Mouse (Mus musculus) cerebellum, adult 18-20 months (tissue): ENCODE measurements at regions not wholly inside any gene's neighbourhood (a gene's known extent, or its start where the extent isn't known, plus 50 kb on each side); places are given as distances from the start of the nearest gene placed in this dataset.

Experiments
- DNase-seq, 2 experiments: peaks; one replicate each; pipeline ENCODE4 v3.0.0; 2021

DNA sequence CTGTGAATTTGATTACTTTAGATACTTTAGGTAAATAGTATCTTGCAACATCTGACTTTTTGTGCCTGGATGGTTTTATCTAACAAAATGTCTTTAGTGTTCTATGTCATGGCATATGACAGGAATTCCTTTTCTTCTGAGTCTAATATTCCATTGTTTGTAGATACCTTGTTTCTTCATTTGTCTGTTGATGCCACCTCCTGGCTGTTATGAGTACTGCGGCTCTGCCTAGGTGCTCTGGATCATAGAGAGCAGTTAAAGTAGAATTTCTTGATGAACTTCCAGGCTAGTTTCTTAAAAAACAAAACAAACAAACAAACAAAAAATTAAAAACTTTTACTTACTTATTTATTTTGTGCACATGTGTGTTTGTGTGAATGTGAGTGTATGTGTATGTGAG lies 83.6 kb upstream of the Kif2a start:
- DNase-seq = peak; percentile 21 to 34

DNA sequence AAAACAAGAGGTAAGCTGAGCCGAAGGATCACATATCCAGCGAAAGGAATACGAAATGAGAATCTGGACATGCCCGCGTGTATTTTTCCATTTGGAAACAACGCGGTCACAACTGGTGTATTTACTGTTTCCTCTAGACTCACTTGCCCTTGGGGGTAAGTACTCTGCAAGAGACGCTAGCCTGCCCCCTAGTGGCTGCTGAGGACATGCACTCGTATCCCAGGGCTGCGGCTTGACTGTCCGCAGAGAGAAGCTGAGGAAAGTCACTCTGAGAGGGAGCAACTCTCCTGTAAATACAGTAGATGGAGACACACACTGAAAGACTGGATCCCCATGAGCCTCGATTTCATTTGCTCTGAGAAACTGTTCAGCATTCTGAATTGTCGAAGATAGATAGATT lies 79.7 kb upstream of the Kif2a start:
- DNase-seq = peak; percentile 51 to 55

DNA sequence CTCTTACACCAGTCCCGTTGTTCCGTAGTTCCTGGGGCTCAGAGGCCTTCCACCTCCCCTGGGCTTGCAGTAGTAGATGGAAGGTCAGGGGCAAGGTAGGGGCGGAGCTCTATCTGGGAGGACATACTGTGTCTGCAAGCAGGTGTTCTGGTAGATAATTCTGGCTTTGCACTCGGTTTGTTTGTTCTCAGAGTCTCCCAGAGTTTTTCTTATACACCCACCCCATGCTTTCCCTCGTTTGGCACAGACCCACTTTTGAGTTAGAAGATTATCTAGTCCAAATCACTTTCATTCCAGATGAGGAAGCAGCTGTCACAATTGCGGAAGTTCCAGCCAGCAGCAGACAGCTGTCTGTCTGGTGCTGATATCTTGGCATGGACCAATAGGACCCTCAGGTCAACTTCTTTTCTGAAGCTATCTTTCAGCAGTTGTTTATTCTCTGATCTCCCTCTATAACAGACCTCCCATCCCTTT lies 79.0 kb upstream of the Kif2a start:
- DNase-seq = no peak

DNA sequence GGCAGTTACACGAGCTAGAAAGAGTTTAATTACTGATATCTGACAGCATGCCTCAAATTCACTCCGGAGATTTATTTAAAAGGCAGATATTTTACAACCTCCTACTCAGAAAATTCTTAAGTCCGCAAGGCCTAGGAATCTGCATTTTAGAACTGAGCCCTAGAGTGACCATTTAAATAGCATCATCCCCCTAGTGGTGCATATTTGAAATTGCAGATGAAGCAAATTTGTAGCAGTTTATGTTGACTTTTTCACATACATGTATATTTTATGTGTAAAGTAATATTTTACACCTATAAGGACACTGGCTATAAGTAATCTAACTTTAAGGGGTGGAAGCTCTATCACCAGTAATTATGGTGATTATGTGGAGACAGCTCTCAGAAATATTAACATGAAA lies 78.2 kb upstream of the Kif2a start:
- DNase-seq = no peak

DNA sequence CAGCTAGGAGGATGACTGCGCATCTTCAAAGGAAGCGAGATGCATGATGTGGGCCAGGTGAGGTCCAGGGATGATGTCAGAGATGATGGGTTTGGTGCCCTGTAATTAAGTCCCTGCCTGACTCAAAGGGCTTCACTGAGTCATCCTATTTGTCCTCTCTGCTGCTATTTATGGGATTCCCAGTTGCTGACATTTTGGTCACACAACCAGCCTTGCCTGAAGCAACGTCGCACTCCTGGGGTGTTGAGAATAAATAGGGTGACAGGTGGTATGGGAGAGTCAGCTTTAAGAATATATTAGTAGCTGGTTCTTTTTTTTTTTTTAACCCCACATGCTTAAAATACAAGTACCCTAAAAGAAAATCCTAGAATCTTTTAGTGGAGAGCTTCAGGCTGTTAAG lies 75.1 kb upstream of the Kif2a start:
- no peak for DNase-seq

DNA sequence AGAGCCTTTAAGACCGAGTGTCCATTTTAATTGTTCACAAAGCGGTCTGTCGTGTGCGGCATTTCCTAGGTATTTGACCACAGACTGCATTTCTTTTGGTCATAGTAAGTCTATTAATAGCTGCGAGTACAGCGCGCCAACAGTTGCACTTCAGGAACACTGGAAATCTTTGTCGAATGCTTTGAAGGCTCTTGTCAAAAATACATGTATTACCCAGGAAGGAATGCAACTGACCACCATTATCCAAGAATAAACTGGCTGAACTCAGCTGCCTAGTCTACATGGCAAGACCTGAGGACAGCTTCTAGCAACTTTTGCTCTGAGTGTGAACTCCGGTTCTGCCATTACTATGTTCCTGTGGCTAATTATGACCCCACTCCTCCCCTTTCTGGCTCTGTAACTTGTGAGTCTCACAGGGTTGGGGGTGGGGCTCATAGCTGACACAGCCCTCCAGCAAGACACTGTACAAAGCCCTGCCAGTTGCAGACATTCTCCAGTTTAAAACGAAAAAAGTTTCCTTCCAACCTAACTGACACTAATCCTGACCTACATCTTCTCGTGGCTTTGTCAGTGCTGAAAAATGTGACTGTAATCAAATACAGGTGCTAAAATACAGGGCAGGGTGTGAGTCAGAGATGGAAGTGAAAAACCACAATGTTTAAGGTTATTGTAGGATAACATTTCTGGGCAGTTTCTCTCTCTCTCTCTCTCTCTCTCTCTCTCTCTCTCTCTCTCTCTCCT lies 73.2 kb upstream of the Kif2a start:
- no peak for DNase-seq

DNA sequence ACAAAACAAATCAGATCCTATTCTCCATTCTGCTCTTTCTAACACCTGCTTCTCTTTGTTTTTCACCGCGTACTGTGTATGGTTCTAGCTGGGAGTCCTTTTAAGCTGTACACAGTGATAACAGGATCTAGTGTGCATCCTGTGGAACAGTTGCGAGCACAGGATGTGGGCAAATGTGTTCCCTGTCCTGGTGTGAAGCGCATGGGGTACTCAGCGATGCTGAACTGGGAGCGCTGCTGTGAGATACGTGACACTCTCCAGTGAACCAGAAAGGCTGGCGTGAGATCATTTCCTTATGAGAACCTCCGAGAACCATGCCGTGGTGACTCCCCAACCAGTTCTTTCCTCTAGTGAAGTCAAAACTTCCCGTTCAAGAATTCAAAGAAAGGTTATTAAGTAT lies 72.6 kb upstream of the Kif2a start:
- no peak for DNase-seq

DNA sequence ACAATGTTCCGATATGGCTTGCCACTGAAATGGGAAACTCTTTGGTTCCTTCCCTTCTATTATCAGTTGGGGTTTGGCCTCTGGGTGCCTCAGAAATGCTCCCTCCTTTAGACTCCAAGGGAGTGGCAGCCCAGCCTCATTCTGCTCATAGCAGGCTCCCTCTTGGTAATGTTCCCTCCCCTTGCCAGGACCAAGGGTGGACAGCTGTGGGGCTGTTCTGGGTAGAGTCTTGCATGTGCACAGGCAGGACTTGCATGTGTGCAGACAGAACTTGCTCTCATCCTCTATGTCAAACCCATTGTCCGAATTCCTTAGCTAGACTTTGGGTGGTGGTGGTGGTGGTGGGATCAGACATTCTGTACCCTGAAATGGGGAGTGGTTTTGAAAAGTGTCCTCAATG lies 71.8 kb upstream of the Kif2a start:
- no peak for DNase-seq

DNA sequence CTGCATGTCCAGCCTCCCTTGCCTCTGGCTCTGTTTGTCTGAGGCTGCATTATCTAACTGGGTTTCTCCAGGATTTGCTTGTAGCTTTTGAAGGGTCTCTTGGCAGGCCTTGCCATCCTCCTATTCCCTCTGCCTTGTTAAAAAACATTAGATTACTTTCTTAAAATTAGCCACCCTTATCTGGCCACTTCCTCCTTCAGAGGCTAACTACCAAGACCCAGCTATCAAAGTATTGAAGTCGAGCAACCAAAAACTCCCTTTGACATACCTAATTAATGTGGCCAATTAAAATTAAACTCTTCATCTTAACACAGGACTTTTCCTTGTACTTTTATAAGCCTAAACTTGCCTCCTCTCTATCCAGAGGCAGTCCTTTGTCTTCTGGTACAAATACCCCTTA lies 66.3 kb upstream of the Kif2a start:
- no peak for DNase-seq

DNA sequence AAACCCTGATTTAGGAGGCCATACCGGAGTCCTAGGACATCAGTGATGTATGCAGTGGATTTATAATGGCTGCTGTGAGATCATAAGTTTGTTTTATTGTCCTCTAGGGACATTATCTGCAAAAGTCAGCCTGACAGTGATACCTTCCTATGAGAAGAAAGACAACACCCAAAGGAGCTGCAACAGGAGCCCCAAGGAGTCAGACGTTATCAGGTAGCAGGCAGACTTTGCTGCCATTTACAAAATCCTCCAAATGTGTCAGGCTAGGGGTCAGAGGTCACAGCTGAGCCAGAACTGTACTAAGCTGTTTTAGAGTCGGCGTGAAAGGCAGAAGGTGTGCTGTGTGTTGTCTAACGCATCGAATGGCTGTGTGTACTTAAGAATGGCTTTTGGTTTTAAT lies 65.4 kb upstream of the Kif2a start:
- DNase-seq = no peak

DNA sequence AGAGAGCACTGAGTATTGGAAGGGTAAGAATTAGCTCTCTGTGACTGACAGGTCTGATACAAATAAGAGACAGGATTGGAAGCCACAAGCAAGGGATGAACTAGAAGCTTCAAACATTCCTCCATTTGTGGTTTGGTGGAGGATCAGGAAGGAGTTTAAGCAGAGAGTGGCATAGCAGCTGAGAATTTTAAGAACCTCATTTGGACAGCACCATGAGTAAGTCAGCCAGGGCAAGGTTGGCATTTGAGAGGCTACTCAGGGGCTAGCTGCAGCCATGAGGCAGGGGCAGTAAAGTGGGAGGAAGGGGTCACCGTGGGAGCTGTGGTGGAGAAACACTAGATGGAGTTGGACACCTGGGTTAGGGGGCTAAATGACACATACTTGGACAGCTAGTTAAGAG lies 56.2 kb upstream of the Kif2a start:
- no peak for DNase-seq

DNA sequence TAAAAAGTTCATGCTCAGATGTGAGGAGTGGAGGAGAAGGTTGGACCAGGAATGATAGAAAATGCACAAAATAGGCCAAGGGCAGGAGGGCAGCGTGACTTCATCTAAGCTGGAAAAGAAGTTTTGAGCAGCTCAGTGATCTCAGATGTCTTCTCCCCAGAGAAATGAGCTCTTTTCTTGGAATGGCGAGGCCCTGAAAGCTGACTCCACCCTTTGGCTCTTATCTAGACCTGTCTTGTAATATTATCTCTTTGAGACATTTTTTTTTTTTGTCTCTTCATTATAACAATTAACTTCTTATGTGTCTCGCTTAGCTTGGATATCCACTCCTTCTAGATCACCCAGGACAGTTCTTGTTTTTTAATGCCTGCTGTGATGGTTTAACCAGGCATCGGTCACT lies 53.0 kb upstream of the Kif2a start:
- DNase-seq = no peak

DNA sequence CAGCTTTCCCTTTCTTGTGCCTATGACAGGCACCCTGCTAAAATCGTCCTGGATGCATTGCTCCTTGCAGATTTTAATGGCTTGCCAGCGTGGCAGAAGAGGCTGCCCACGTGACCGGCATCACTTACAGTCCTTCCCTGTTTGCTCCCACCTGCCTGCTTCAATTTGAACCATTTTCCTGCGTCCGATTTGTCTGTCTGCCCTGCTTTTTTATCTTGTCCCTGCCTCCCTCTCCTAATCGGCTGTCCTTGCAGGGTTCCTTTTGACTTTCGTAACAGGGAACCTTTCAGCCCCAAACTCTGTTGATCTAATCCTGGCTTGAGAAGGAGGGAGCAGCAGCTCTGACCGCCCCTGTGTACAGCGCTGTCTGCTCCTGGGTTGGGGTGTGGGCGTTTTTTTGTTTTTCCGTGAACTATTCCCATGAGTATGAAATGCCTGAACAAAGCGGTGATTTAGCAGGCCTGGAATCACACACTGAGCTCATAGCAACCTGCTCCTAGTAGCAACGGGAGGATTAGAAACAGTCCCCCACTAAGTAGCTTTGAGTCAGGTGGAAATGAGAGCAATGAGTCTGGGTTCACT lies 51.2 kb upstream of the Kif2a start:
- peak; percentile 23 to 24 for DNase-seq

DNA sequence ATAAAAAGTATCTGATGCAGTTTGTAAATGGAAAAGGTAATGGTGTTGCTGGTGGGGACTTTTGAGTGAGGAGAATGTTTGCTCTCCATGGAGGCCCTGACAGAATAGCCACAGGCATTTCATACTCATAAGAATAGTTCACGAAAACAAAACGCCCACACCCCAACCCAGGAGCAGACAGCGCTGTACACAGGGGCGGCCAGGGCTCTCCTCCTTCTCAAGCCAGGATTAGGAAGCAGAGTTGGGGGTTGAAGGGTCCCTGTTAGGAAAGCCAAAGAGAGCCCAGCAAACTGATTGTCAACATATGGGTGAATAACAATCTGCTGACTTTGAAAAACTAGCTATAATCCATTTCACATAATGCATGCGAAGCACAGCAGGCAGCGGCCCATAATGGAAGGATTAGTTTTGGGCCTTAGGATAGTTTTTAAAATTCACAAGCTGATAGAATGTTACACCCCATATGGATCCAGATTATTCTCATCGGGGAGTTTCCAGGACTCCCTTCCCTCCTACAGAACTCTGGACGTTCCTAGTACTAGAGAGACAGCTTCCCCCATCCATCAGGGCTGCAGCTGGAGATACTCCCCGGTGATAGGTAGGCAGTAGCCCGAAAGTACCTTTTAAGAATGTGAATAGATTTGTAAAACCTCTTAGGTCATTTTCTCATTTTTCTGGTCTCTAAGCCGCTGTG lies 50.6 kb upstream of the Kif2a start:
- no peak for DNase-seq
